Mouse (Mus musculus) layer of hippocampus, adult 8-10 months (tissue): ENCODE measurements around the gene Plekhs1. TPM values are rescaled to one million over a fixed set of nuclear protein-coding genes. Genes with fewer than 3 reads are reported as not detected.

ENCODE experiments used
- DNase-seq, 2 experiments: peaks; one replicate each; pipeline ENCODE4 v3.0.0; 2022; ENCODE audit warnings: low spot score in 2 of 2
- total RNA-seq, 4 experiments: library from RNA; stranded (reverse); gene quantifications; 2 replicates each; pipeline ENCODE4 v1.2.4; 2022

Plekhs1 gene
- total RNA-seq, result under 1 TPM; 0.18 to 0.50 (median 0.28) TPM

DNA sequence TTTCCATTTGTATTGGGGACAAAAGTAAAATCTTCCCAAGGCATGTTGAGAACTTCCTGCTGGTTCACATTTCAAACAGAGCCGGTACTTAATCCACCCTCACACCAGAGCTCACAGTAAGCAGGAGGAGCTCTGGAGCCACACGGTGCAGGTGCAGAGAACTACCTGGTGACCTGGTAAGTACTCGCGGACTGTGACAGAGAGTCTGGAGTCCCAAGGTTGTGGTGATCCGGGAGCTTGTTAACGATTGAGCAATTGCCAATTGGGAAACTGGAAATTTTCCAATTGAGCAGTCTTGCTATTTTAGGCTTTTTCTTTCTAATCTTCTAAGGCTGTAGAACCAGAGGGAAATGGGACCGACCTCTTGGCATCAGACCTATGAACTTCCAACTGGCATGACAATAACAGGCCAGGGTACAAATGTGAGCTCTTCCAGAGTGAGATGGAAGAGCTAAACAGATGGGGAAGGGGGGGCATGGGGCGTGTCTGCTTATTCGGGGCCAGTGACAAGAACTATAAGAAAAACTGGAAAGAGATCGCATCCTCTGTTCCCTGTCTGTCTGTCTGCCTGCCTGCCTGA is at the start of gene Plekhs1:
TSS of gene Plekhs1 (plus strand) at position 119 of the 580 bp plus-strand sequence.
- DNase-seq, result no peak

DNA sequence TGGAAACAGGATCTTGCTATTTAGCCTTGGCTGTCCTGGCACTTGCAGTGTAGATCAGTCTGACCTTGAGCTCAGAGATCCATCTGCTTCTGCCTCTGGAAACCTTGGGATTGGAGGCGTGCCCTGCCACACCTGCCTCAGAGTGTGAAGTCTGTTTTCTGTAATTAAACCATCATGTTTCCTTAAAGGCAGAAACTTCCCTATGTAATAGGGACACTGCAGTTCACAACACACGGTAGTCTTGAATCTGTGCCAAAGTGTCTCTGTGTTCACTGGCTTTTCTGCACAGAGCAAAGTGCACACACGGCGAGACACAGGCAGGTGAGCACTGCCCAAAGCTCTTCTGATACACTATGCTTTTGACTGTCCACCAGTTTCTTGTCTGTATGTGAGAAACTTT is 43.0 kb upstream of the Plekhs1 start:
- DNase-seq, result no peak

GRCm38 (mm10) chr19:56419452-56419851 is 42.0 kb upstream of the Plekhs1 start:
- no peak for DNase-seq

- DNase-seq, result no peak
Observed at GRCm38 (mm10) chr19:56420345-56420744, 41.1 kb upstream of the Plekhs1 start.

GRCm38 (mm10) chr19:56422476-56423338 is 38.7 kb upstream of the Plekhs1 start:
- peak; percentile 82 to 95 for DNase-seq

DNA sequence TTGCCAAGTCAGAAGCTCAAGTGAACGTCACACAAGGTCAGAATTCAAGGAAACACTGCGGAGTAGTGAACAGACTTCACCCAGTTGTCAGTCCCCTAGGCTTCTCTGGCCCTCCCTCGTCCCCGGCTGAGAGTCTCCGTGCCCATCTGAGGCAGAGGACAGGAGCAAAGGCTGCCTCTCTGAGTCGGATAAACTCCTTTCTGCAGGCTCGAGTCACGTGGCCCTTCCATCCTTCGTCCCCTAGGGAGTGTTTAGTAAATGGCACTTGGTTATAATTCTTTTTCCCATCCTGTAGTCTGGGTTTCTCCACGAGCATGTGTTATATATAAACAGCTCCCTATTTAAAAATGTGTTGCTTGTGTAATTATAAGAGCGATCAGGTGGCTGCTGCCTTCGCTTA is 38.1 kb upstream of the Plekhs1 start:
- DNase-seq, result no peak

- DNase-seq, result no peak
Observed at GRCm38 (mm10) chr19:56424606-56425395, 36.6 kb upstream of the Plekhs1 start.

- DNase-seq, result no peak
Observed at GRCm38 (mm10) chr19:56425492-56425891, 35.9 kb upstream of the Plekhs1 start.

GRCm38 (mm10) chr19:56430369-56430768 is 31.1 kb upstream of the Plekhs1 start:
- DNase-seq, result no peak

- no peak for DNase-seq
Observed at GRCm38 (mm10) chr19:56432706-56433105, 28.7 kb upstream of the Plekhs1 start.

DNA sequence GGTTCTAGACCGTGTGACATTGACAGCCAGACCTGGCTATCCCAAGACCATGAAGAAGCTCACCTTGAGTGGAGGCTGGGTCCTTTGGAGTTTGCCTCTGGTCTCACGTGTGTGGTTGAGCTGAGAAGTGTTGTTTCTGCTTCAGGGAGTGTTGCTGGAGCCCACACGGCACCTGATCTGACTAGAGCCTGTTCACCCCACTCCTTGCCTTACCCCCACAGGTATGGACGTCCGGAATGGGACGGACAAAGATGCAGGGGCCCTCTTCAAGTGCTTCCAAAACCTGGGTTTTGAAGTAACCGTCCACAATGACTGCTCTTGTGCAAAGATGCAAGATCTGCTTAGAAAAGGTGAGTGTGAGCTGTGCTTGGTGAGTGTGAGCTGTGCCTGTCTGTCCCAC is 27.9 kb upstream of the Plekhs1 start:
- DNase-seq, result no peak

DNA sequence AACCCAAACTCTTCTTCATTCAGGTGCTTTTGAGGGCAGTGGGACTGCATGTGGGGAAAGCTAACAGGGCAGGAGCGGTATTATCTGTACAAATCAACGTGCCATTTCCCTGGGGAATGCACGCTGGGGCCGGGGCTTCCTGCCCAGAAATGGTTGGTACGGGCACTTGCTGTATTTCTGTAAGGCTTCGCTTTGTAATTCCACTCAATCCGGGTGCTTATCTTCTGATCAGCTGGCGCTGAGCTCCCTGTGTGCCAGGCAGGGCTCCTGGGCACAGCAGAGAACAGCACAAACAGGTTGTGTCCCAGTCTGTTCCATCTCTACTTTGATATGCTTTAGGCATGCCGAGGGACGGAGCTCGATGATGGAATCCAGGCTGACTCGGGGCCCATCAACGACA is 25.1 kb upstream of the Plekhs1 start:
- peak in 1 of 2 experiments; percentile 33 for DNase-seq

- no peak for DNase-seq
Observed at GRCm38 (mm10) chr19:56438357-56439071, 22.9 kb upstream of the Plekhs1 start.

DNA sequence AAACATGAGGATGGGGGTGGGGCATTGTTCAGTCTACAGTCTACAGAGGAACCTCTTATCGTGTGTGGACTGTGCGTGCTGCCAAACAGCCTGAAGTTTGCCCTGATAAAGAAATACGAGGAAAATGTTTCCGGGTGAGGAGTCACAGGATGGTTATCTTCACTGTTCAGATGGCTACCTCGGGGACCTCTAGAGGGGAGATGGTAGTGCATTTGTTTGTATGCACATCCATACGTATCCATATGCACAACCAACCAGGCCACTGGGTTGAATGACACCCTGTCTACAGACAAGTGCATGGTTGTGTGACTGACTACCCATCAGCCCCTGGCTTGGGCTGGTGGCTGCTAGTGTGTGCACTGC is 22.4 kb upstream of the Plekhs1 start:
- DNase-seq, result no peak

GRCm38 (mm10) chr19:56443445-56443844 is 18.0 kb upstream of the Plekhs1 start:
- no peak for DNase-seq

DNA sequence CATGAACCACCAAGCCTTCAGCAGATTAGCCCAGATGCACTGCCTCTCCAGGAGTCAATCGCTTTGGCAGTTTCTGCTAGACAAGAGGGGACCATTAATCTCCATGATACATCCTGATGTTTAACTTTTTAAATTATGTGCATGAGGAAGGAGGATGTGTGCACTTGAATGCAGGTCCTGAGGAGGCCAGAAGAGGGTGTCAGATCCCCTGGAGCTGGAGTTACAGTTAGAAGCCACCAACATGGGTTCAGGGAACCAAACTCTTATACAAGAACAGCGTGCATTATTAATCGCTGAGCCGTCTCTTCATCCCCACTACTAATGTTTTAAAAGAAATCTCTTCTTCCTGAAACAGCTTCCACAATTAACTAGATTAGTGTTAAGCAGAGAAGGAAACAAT is 12.7 kb upstream of the Plekhs1 start:
- no peak for DNase-seq

- DNase-seq, result no peak
Observed at GRCm38 (mm10) chr19:56449537-56449936, 11.9 kb upstream of the Plekhs1 start.

- no peak for DNase-seq
Observed at GRCm38 (mm10) chr19:56450892-56451291, 10.5 kb upstream of the Plekhs1 start.

DNA sequence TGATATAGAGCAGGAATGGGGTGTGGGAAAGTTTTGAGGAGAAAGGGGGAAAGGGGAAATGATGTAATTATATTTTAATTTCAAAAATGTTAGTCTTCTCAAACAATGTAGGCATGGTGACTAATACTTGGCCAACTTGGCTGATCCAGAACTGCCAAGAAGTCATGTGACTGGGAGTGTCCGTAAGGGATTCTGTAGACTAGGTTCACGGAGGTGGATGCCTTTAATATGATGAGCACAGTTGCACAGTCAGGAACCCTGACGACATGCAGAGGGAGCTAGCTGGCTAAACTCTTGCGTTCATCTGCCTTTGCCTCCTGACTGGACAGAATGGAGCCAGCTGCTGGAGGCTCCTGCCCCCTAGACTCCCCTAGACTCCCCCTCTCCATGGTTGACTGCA is 9.6 kb upstream of the Plekhs1 start:
- DNase-seq, result no peak

- no peak for DNase-seq
Observed at GRCm38 (mm10) chr19:56452421-56452820, 9.0 kb upstream of the Plekhs1 start.

DNA sequence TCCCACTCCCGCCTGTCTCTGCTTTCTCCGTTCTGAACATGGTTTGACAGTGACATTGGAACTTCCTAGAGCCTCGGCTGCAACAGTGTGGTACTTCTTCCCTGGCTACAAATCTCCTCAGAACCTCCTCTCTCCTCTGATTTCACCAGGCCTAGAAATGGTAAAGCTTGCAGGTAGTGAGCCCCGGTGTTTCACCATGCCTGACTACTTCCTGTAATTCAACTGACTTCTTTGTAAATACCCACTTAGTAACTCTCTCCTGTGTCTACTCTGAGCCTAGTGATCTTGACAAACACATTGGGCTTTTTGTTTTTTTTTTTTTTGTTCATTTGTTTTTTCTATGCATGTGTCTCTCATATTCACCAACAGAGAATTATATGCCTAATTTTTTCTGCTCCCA is 6.6 kb upstream of the Plekhs1 start:
- no peak for DNase-seq

- no peak for DNase-seq
Observed at GRCm38 (mm10) chr19:56455369-56455768, 6.1 kb upstream of the Plekhs1 start.
